Mouse (Mus musculus): ENCODE measurements around the gene Ddx20. TPM values are rescaled to one million over a fixed set of nuclear protein-coding genes. Genes with fewer than 3 reads are reported as not detected.

The Ddx20 gene
- polyA plus RNA-seq, 1 experiment from 2014 or later: 38.2 TPM

GRCm38 (mm10) chr3:105643566-105643965, 43.8 kb downstream of the Ddx20 start:
- 70% methylated on average over 5 of the region's 5 CpGs for WGBS
- no peak overlapping the region for H3K4me2 ChIP-seq (ENCODE audit: low read length)
- H3K4me3 ChIP-seq (ENCODE audit: low read depth, low read length): no peak overlapping the region

DNA sequence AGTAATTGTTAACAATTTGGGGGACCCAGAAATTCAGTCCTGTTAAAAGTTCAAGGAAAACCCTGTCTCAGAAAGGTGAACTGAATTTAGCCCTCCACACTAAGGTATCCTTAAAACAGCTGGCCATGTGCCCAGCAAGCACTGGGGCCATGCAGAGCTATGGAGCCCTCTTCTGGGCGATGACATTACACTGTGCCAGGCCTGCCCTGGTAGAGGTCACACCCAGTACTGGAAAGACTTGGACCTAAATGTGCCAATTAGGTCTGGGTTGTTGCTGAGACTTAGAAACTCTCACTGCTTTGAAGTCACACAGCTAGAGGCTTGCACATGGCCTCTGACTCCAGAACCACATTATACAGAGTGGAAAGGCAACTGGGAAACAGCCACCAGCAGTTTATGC, 45.2 kb downstream of the Ddx20 start:
- no peak for ATAC-seq (replicated peaks; ENCODE audit: low FRiP score, low TSS enrichment, low read depth)
- no peak for DNase-seq (ENCODE audit: low spot score)
- H3K9ac ChIP-seq (ENCODE audit: low read length): no peak overlapping the region
- H3K4me2 ChIP-seq (ENCODE audit: low read length): no peak overlapping the region
- no peak overlapping the region for H3K4me3 ChIP-seq (ENCODE audit: low read depth, low read length)
- no peak overlapping the region for H3K27ac ChIP-seq (ENCODE audit: low read depth)
- H3K9me3 ChIP-seq (ENCODE audit: control insufficient read depth, low read length): no peaks in the 10 kb centered on the region
- no peaks in the 10 kb centered on the region for H3K27me3 ChIP-seq (replicated peaks; ENCODE audit: control insufficient read depth, insufficient read depth, low read length)
- H3K4me1 ChIP-seq (replicated peaks; ENCODE audit: control insufficient read depth, insufficient read depth, low read length): no peaks in the 10 kb centered on the region
- 33% methylated on average over 1 of the region's 1 CpGs for WGBS
- no peaks in the 10 kb centered on the region for H3K36me3 ChIP-seq (ENCODE audit: control insufficient read depth, insufficient read depth, low read length)

More at GRCm38 (mm10) chr3:105643566-105643965, 43.8 kb downstream of the Ddx20 start:
- Histone ChIP-seq H3K27me3 (replicated peaks; ENCODE audit: control insufficient read depth, insufficient read depth, low read length) (no peaks in the 10 kb centered on the region), H3K27ac (ENCODE audit: low read depth) (no peak overlapping the region), H3K9me3 (ENCODE audit: control insufficient read depth, low read length) (no peaks in the 10 kb centered on the region), H3K9ac (ENCODE audit: low read length) (no peak overlapping the region), H3K36me3 (ENCODE audit: control insufficient read depth, insufficient read depth, low read length) (no peaks in the 10 kb centered on the region), H3K4me1 (replicated peaks; ENCODE audit: control insufficient read depth, insufficient read depth, low read length) (no peaks in the 10 kb centered on the region)
- no peak for DNase-seq (ENCODE audit: low spot score)
- no peak for ATAC-seq (replicated peaks; ENCODE audit: low FRiP score, low TSS enrichment, low read depth)

DNA sequence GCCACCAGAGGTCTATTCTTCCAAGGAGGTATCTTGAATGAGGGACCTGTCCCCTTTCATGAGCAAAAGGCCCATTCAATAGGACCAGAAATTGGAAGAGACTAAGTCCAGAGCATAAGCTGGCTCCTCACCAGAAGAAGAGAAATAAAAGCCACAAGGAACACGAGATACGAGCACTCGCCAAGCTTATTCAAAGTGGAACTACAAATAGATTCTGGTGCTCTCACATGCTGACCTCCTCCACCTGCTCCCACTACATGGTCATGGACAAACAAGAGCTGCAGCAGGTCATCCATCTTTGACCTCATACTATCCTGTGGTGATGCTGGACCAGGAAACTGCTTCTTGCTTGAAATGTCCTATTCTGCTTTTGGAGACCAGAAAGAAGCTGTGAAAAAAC, 54.4 kb downstream of the Ddx20 start:
- no peaks in the 10 kb centered on the region for H3K4me1 ChIP-seq (replicated peaks; ENCODE audit: control insufficient read depth, insufficient read depth, low read length)
- no peak overlapping the region for H3K4me3 ChIP-seq (ENCODE audit: low read depth, low read length)
- no peak for DNase-seq (ENCODE audit: low spot score)
- ATAC-seq (replicated peaks; ENCODE audit: low FRiP score, low TSS enrichment, low read depth): no peak
- H3K27me3 ChIP-seq (replicated peaks; ENCODE audit: control insufficient read depth, insufficient read depth, low read length): no peaks in the 10 kb centered on the region
- no peaks in the 10 kb centered on the region for H3K36me3 ChIP-seq (ENCODE audit: control insufficient read depth, insufficient read depth, low read length)
- WGBS: 98% methylated on average over 3 of the region's 3 CpGs
- no peak overlapping the region for H3K27ac ChIP-seq (ENCODE audit: low read depth)
- H3K9ac ChIP-seq (ENCODE audit: low read length): no peak overlapping the region
- no peak overlapping the region for H3K4me2 ChIP-seq (ENCODE audit: low read length)
- H3K9me3 ChIP-seq (ENCODE audit: control insufficient read depth, low read length): no peaks in the 10 kb centered on the region

GRCm38 (mm10) chr3:105632296-105632695, 55.1 kb downstream of the Ddx20 start:
- no peak for ATAC-seq (replicated peaks; ENCODE audit: low FRiP score, low TSS enrichment, low read depth)
- H3K4me1 ChIP-seq (replicated peaks; ENCODE audit: control insufficient read depth, insufficient read depth, low read length): no peaks in the 10 kb centered on the region

More at GRCm38 (mm10) chr3:105632296-105632695, 55.1 kb downstream of the Ddx20 start:
- H3K36me3 ChIP-seq (ENCODE audit: control insufficient read depth, insufficient read depth, low read length): no peaks in the 10 kb centered on the region
- WGBS: 50% methylated on average over 2 of the region's 2 CpGs
- no peak overlapping the region for H3K27ac ChIP-seq (ENCODE audit: low read depth)
- H3K27me3 ChIP-seq (replicated peaks; ENCODE audit: control insufficient read depth, insufficient read depth, low read length): no peaks in the 10 kb centered on the region
- DNase-seq (ENCODE audit: low spot score): no peak
- H3K9me3 ChIP-seq (ENCODE audit: control insufficient read depth, low read length): no peaks in the 10 kb centered on the region
- no peak overlapping the region for H3K9ac ChIP-seq (ENCODE audit: low read length)
- H3K4me3 ChIP-seq (ENCODE audit: low read depth, low read length): no peak overlapping the region
- no peak overlapping the region for H3K4me2 ChIP-seq (ENCODE audit: low read length)

Other genes starting within 250 kb of the Ddx20 start
- gene Kcnd3, start 235.2 kb downstream of the Ddx20 start, polyA plus RNA-seq (2014; fragmentation: Nextera tagmentation; extraction: Ambion mirVana): 8.9 and 9.1 TPM in 2 replicates
- 0.81 and 1.1 TPM in 2 replicates for gene Inka2, start 17.0 kb upstream of the Ddx20 start, polyA plus RNA-seq (2014; fragmentation: Nextera tagmentation; extraction: Ambion mirVana)
- gene Rap1a, start 113.8 kb upstream of the Ddx20 start, polyA plus RNA-seq (2014; fragmentation: Nextera tagmentation; extraction: Ambion mirVana): 81.6 and 82.2 TPM in 2 replicates
- 0.17 TPM in 1 of 2 replicates, not detected in the other for gene Adora3, start 183.3 kb upstream of the Ddx20 start, polyA plus RNA-seq (2014; fragmentation: Nextera tagmentation; extraction: Ambion mirVana)
- 0.18 TPM in 1 of 2 replicates, not detected in the other for gene Tmigd3, start 183.3 kb upstream of the Ddx20 start, polyA plus RNA-seq (2014; fragmentation: Nextera tagmentation; extraction: Ambion mirVana)
- 1.1 and 1.2 TPM in 2 replicates for gene I830077J02Rik, start 245.1 kb upstream of the Ddx20 start, polyA plus RNA-seq (2014; fragmentation: Nextera tagmentation; extraction: Ambion mirVana)